Mouse (Mus musculus) myocyte (in vitro differentiated cells): ENCODE results near the gene Odf3l1. TPM values are rescaled to one million over a fixed set of nuclear protein-coding genes. Genes with fewer than 3 reads are reported as not detected.
"Not testable (repeated sequence)": the region's sequence is repeated elsewhere in the genome, so short reads cannot be mapped to it uniquely, and the experiment has no call there.

Experiments
- H3K27me3 ChIP-seq: one replicate; pipeline ENCODE4 v1.6.1; 2011; ENCODE audit not compliant: control insufficient read depth, insufficient read depth, insufficient read length
- H3K36me3 ChIP-seq: one replicate; pipeline ENCODE4 v1.6.1; 2011; ENCODE audit not compliant: control insufficient read depth, insufficient read depth
- H3K4me2 ChIP-seq: one replicate; pipeline ENCODE4 v1.6.1; 2011; ENCODE audit warnings: low read depth, control low read depth
- H3K4me3 ChIP-seq: one replicate; pipeline ENCODE4 v1.5.1; 2011; ENCODE audit warnings: mild to moderate bottlenecking, control low read depth, moderate library complexity
- H3K79me2 ChIP-seq: one replicate; pipeline ENCODE4 v1.6.1; 2011; ENCODE audit not compliant: control insufficient read depth, insufficient read depth
- H3ac ChIP-seq: one replicate; pipeline ENCODE4 v1.6.1; 2011; ENCODE audit not compliant: control insufficient read depth, insufficient read length
- CEBPB ChIP-seq: IDR thresholded peaks from 2 replicates; pipeline ENCODE4 v1.6.1; 2011; ENCODE audit warnings: mild to moderate bottlenecking, moderate library complexity; ENCODE audit not compliant: poor library complexity, insufficient read depth, severe bottlenecking
- E2F4 ChIP-seq: IDR thresholded peaks from one replicate; pipeline ENCODE4 v1.6.1; 2011; ENCODE audit warnings: mild to moderate bottlenecking, control low read depth, moderate library complexity; ENCODE audit not compliant: insufficient read depth
- MAX ChIP-seq: IDR thresholded peaks from one replicate; pipeline ENCODE4 v1.6.1; 2011; ENCODE audit warnings: low read depth, mild to moderate bottlenecking, control low read depth
- MYOD1 ChIP-seq, 3 experiments: IDR thresholded peaks; one replicate each; pipeline ENCODE4 v1.6.1; 2011; ENCODE audit warnings: control low read depth in 2 of 3, low read depth in 2 of 3, mild to moderate bottlenecking in 2 of 3, moderate library complexity in 1 of 3; ENCODE audit not compliant: insufficient read length in 2 of 3, control insufficient read depth in 1 of 3
- MYOG ChIP-seq, 3 experiments: IDR thresholded peaks; one replicate each; pipeline ENCODE4 v1.6.1; 2011; ENCODE audit warnings: control low read depth in 2 of 3, low read depth in 2 of 3, mild to moderate bottlenecking in 2 of 3; ENCODE audit not compliant: insufficient read length in 2 of 3, control insufficient read depth in 1 of 3, insufficient read depth in 1 of 3
- POLR2A ChIP-seq: IDR thresholded peaks from one replicate; pipeline ENCODE4 v1.6.1; 2011; ENCODE audit warnings: low read depth, mild to moderate bottlenecking, control low read depth, moderate library complexity; ENCODE audit not compliant: insufficient read length
- POLR2AphosphoS2 ChIP-seq: IDR thresholded peaks from one replicate; pipeline ENCODE4 v1.6.1; 2011; ENCODE audit warnings: low read depth, control low read depth; ENCODE audit not compliant: insufficient read length
- REST ChIP-seq: IDR thresholded peaks from one replicate; pipeline ENCODE4 v1.6.1; 2011; ENCODE audit warnings: mild to moderate bottlenecking, control low read depth, moderate library complexity; ENCODE audit not compliant: insufficient read depth, insufficient read length
- SRF ChIP-seq: IDR thresholded peaks from one replicate; pipeline ENCODE4 v1.6.1; 2011; ENCODE audit warnings: low read depth; ENCODE audit not compliant: control insufficient read depth, insufficient read length
- TCF12 ChIP-seq: IDR thresholded peaks from one replicate; pipeline ENCODE4 v1.6.1; 2011; ENCODE audit warnings: mild to moderate bottlenecking, control low read depth; ENCODE audit not compliant: poor library complexity, insufficient read depth, severe bottlenecking
- TCF3 ChIP-seq: IDR thresholded peaks from one replicate; pipeline ENCODE4 v1.6.1; 2011; ENCODE audit warnings: low read depth, control low read depth; ENCODE audit not compliant: insufficient read length
- USF1 ChIP-seq: IDR thresholded peaks from one replicate; pipeline ENCODE4 v1.6.1; 2011; ENCODE audit warnings: low read depth, mild to moderate bottlenecking, control low read depth, moderate library complexity
- polyA plus RNA-seq: library from polyadenylated mRNA; unstranded; fragments of >200 nt; fragmentation: generic; extraction: Trizol; gene quantifications from one replicate; pipeline ENCODE4 v1.2.1, GENCODE M21; 2012; ENCODE audit warnings: missing spikeins

Odf3l1 gene
- polyA plus RNA-seq: 0.85 TPM

- H3K79me2 ChIP-seq: peaks cover 40% of the 10 kb centered on the region
- H3K27me3 ChIP-seq: no peaks in the 10 kb centered on the region
- peak within 1 kb of the TSS; percentile 16 for H3ac ChIP-seq
- peak within 1 kb of the TSS; percentile 73 for H3K4me2 ChIP-seq
- peak within 1 kb of the TSS; percentile 86 for H3K4me3 ChIP-seq
- no peaks in the 10 kb centered on the region for H3K36me3 ChIP-seq
- TF ChIP-seq MAX (no peak), TCF3 (no peak), POLR2A (no peak), USF1 (no peak), TCF12 (no peak), SRF (no peak), CEBPB (no peak), E2F4 (no peak), POLR2AphosphoS2 (no peak), REST (no peak), MYOD1 (IDR thresholded peaks at IDR 0.05; ENCODE audit: control insufficient read depth in 1 of 3, insufficient read length in 2 of 3, low read depth in 2 of 3) (no peak), MYOG (IDR thresholded peaks at IDR 0.05; ENCODE audit: control insufficient read depth in 1 of 3, insufficient read depth in 1 of 3, insufficient read length in 2 of 3, low read depth in 2 of 3) (no peak)
Measured at GRCm38 (mm10) chr9:56864216-56864729, at the start of gene Odf3l1. Gene Odf3l1, minus strand, starts transcription at chr9:56864679.

- Histone ChIP-seq H3K79me2 (no peaks in the 10 kb centered on the region), H3K4me2 (peak overlapping the region; percentile 27), H3K27me3 (no peaks in the 10 kb centered on the region), H3K4me3 (no peak overlapping the region), H3K36me3 (peaks cover 18% of the 10 kb centered on the region), H3ac (no peak overlapping the region)
- TF ChIP-seq E2F4 (no peak), TCF12 (no peak), SRF (no peak), CEBPB (no peak), POLR2A (no peak), TCF3 (no peak), MYOD1 (IDR thresholded peaks at IDR 0.05; ENCODE audit: control insufficient read depth in 1 of 3, insufficient read length in 2 of 3, low read depth in 2 of 3) (no peak), USF1 (no peak), MYOG (IDR thresholded peaks at IDR 0.05; ENCODE audit: control insufficient read depth in 1 of 3, insufficient read depth in 1 of 3, insufficient read length in 2 of 3, low read depth in 2 of 3) (no peak), POLR2AphosphoS2 (no peak), MAX (no peak), REST (no peak)
Measured at GRCm38 (mm10) chr9:56913991-56914390, 49.5 kb upstream of the Odf3l1 start.

- H3ac ChIP-seq: no peak overlapping the region
- H3K79me2 ChIP-seq: no peaks in the 10 kb centered on the region
- peaks cover under 1% of the 10 kb centered on the region for H3K36me3 ChIP-seq
- H3K27me3 ChIP-seq: no peaks in the 10 kb centered on the region
- no peak overlapping the region for H3K4me2 ChIP-seq
- no peak for TF ChIP-seq MAX
- TF ChIP-seq MYOD1 (IDR thresholded peaks at IDR 0.05; ENCODE audit: control insufficient read depth in 1 of 3, insufficient read length in 2 of 3, low read depth in 2 of 3): no peak
- peak; percentile 62 for TF ChIP-seq POLR2AphosphoS2
- H3K4me3 ChIP-seq: no peak overlapping the region
Measured at GRCm38 (mm10) chr9:56911017-56911416, 46.5 kb upstream of the Odf3l1 start.

- H3K79me2 ChIP-seq, H3K4me2 ChIP-seq, H3K4me3 ChIP-seq, H3ac ChIP-seq, H3K36me3 ChIP-seq, H3K27me3 ChIP-seq: not testable (repeated sequence)
Measured at GRCm38 (mm10) chr9:56909991-56910390, 45.5 kb upstream of the Odf3l1 start.

DNA sequence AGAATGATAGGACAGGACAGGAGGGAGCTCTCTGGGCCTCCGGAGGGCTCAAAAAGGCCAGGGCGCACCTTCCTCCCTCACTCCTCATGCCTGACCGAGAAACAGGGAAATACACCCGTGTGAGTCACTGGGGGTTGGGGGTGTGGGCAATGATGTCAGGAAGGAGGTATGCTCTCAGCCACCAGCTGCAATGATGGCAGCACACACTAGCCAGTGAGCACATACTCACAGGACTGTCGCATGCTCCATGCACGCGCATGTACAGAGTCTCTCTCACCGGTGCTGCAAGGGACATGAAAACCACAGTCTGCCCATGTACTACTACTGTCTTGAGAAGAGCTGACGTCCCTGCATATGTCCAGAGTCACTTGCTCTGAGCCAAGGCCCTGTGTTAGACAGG, 43.1 kb upstream of the Odf3l1 start:
- Histone ChIP-seq H3K4me3 (no peak overlapping the region), H3ac (no peak overlapping the region), H3K27me3 (no peaks in the 10 kb centered on the region), H3K36me3 (no peaks in the 10 kb centered on the region), H3K79me2 (no peaks in the 10 kb centered on the region), H3K4me2 (peak overlapping the region; percentile 63)
- peak; percentile 60 for TF ChIP-seq POLR2A
- no peak for TF ChIP-seq TCF12
- TF ChIP-seq MYOG (IDR thresholded peaks at IDR 0.05; ENCODE audit: control insufficient read depth in 1 of 3, insufficient read depth in 1 of 3, insufficient read length in 2 of 3, low read depth in 2 of 3): peak in 1 of 3 experiments; percentile 77
- no peak for TF ChIP-seq TCF3
- TF ChIP-seq E2F4: no peak
- TF ChIP-seq POLR2AphosphoS2: no peak
- TF ChIP-seq MAX: no peak
- TF ChIP-seq MYOD1 (IDR thresholded peaks at IDR 0.05; ENCODE audit: control insufficient read depth in 1 of 3, insufficient read length in 2 of 3, low read depth in 2 of 3): peak in 2 of 3 experiments; percentile 72 to 85
- TF ChIP-seq SRF: no peak
- no peak for TF ChIP-seq REST
- no peak for TF ChIP-seq CEBPB
- TF ChIP-seq USF1: no peak
